Mouse (Mus musculus) NIH3T3 (cell line): ENCODE data around the gene Ddi1.
"Not testable (repeated sequence)": the region's sequence is repeated elsewhere in the genome, so short reads cannot be mapped to it uniquely, and the experiment has no call there.

Experiments
- DNase-seq: peaks from one replicate; pipeline ENCODE4 v3.0.0-alpha.2; 2012; ENCODE audit warnings: low read depth

Gene Ddi1

GRCm38 (mm10) chr9:6269796-6270280 is at the start of gene Ddi1:
Gene Ddi1 (minus strand): TSS chr9:6269846.
- DNase-seq = no peak

GRCm38 (mm10) chr9:6317114-6317513 is 47.5 kb upstream of the Ddi1 start:
- no peak for DNase-seq

GRCm38 (mm10) chr9:6305847-6306246 is 36.2 kb upstream of the Ddi1 start:
- no peak for DNase-seq

- no peak for DNase-seq
These were observed 34.9 kb upstream of the Ddi1 start for GRCm38 (mm10) chr9:6304590-6304989.

GRCm38 (mm10) chr9:6302050-6302449 is 32.4 kb upstream of the Ddi1 start:
- DNase-seq = no peak

- DNase-seq = no peak
These were observed 28.9 kb upstream of the Ddi1 start for GRCm38 (mm10) chr9:6298547-6298946.

GRCm38 (mm10) chr9:6289211-6289696 is 19.6 kb upstream of the Ddi1 start:
- no peak for DNase-seq

- DNase-seq = no peak
These were observed 17.1 kb upstream of the Ddi1 start for GRCm38 (mm10) chr9:6286770-6287169.

GRCm38 (mm10) chr9:6277526-6277925 is 7.9 kb upstream of the Ddi1 start:
- no peak for DNase-seq

GRCm38 (mm10) chr9:6276395-6276794 is 6.7 kb upstream of the Ddi1 start:
- DNase-seq = no peak

- no peak for DNase-seq
These were observed 4.8 kb downstream of the Ddi1 start for GRCm38 (mm10) chr9:6264820-6265219.

- no peak for DNase-seq
These were observed 12.6 kb downstream of the Ddi1 start for GRCm38 (mm10) chr9:6257072-6257471.

GRCm38 (mm10) chr9:6251990-6252389 is 17.7 kb downstream of the Ddi1 start:
- DNase-seq = no peak

- no peak for DNase-seq
These were observed 19.3 kb downstream of the Ddi1 start for GRCm38 (mm10) chr9:6250320-6250719.

GRCm38 (mm10) chr9:6235982-6236381 is 33.7 kb downstream of the Ddi1 start:
- DNase-seq = not testable (repeated sequence)

- no peak for DNase-seq
These were observed 52.1 kb downstream of the Ddi1 start for GRCm38 (mm10) chr9:6217505-6217904.

- no peak for DNase-seq
These were observed 56.8 kb downstream of the Ddi1 start for GRCm38 (mm10) chr9:6212862-6213261.
